Mouse (Mus musculus) G1E-ER4 (cell line): Measurements from ENCODE around the gene Dnal1. TPM values are rescaled to one million over a fixed set of nuclear protein-coding genes. Genes with fewer than 3 reads are reported as not detected.

ENCODE experiments used
- GATA1 ChIP-seq: IDR thresholded peaks from one replicate; pipeline ENCODE4 v1.8.0; 2012; ENCODE audit warnings: low read length, inconsistent platforms
- polyA plus RNA-seq: library from polyadenylated mRNA; stranded (reverse); fragments of >175 nt; gene quantifications from 2 replicates; pipeline ENCODE4 v1.2.3, GENCODE M21; 2012

Dnal1 gene
- polyA plus RNA-seq, 1 experiment, result not detected

- TF ChIP-seq GATA1, result no peak
Observed at GRCm38 (mm10) chr12:84152352-84153190, 38.4 kb downstream of the Dnal1 start.

DNA sequence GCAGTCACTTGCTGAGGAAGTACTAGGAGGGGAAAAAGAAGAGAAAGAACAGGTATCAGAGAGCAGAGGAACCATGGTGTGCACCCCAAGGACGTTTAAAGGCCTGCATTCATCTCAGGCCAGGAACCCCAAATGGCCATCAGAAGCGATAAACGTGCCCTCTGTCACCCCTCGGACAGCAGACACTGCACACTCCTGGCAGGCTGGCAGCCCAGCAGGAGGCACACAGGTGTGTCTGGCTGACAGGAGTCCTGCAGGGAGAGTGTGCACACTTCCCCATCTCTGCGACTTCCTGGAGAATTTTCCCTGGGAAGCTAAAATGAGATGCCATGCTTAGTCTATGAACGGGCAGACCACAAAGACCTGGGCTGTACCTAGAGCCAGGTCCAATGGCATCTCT, 39.2 kb downstream of the Dnal1 start:
- TF ChIP-seq GATA1, result no peak

DNA sequence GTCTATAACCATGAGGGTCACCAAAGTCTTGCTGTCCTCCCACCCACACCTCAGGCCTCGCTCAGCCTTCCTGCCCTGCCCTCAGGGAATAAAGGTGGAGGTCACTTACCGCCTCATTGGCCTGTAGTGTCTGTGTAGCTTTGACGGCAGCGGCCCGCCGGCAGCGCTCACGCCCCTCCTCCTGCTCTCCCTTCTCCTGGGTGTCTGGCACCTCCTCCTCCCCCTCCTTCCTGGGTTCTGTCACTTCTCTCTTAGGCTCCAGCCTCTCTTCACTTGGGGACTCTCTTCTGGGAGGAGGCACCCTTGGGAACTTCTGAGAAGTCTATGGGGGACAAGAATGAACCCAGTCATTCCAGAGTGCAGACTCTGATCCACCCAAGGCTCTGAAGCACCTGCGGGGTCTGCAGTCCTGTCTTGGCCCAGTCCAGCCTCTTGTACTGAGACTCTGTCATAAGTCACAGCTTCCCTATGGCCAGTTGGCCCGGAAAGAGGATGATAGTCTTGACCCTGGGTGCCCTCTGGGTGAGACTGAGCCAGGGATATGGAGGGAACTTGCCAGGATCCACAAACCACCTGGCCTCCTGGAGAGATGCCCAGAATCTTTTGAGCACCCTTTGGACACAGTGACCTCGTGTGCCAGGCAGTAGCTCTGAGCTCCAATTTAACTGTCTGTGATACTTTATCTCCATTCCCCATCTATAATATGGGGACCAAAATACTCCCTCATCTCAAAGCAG, 40.8 kb downstream of the Dnal1 start:
- no peak for TF ChIP-seq GATA1

GRCm38 (mm10) chr12:84155523-84155871, 41.3 kb downstream of the Dnal1 start:
- no peak for TF ChIP-seq GATA1

- no peak for TF ChIP-seq GATA1
Observed at GRCm38 (mm10) chr12:84156210-84156609, 42.0 kb downstream of the Dnal1 start.

GRCm38 (mm10) chr12:84158156-84158555, 44.0 kb downstream of the Dnal1 start:
- no peak for TF ChIP-seq GATA1

DNA sequence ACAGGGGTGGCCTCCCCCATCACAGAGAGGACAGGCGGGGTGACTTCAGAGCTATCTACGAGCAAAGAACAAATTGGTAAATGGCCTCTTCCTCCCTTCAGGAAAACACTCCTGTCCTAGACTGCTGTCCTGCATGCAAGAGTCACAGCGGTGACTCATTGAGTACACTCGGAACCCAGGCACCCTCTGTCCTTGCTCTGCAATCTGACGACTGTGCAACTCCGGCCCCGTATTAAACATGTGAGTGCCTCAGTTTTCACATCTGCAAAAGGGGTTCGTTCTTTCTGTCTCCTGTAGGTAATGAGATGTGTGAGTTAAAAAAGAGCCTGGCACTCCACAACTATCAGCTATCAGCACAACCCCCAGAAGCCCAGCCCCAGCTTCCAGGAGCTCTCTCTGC, 46.3 kb downstream of the Dnal1 start:
- no peak for TF ChIP-seq GATA1

- no peak for TF ChIP-seq GATA1
Observed at GRCm38 (mm10) chr12:84161116-84161515, 47.0 kb downstream of the Dnal1 start.

DNA sequence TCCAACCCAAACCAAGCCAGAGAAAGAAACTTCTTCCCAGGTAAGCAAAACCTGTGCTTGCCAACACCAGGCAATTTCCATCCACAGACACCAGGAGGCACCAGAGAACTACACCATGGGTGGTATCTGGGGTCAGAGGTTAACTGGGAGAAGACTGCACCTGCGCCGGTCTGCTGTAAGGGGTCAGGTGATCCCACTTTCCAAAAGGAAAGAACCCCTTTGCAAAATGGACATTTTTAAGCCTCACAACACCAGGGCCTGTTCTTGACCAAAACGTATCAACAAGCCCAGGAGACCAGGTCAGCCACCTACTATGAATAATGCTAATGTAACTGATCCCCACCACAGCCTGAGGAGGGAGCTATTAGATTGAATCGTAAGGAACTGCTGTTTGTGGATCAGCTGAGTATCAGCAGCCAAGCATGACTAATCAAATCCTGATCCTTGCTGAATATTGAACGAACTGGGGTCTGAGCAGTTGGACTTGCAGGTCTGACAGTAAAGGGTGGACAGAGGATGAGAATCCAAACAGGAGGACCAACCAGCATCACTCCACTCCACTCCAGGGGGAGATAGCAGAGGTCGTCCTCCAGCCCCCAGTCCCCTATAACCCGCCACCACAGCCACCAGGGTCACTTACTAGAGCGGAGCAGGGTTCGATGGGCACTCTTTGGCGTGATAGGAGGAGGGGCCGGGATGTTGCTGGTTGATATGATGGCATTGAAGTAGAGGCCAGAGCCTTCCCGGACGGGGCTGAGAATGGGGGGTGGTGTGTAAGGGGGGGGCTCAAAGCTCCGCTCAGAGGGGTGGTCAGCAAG, 47.7 kb downstream of the Dnal1 start:
- TF ChIP-seq GATA1, result no peak

GRCm38 (mm10) chr12:84163133-84163532, 49.0 kb downstream of the Dnal1 start:
- no peak for TF ChIP-seq GATA1

DNA sequence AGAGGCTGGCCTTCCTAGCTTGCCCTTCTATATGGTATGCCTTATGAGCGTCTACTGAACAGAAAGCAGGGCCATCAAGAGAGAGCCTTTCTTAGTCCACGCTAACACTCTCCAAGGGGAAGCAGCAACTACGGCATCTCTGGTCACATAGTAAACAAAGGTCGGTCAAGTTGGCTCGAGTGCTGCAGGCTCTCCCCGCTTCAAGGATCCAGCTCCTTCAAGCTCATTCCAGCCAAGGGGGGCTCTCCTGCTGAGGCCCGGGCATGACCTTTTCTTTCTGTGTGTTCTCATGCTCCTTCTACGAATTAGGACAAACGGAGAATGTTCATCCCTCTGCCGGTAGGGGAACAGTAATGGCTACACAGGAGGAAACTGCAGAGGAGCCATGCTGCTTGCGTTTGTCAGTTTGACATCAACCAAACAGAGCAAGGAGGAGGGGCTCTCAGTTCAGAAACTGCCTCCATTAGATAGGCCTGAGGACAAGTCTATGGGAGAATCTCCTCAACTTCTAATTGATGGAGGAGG, 49.5 kb downstream of the Dnal1 start:
- no peak for TF ChIP-seq GATA1

GRCm38 (mm10) chr12:84165631-84166373, 51.6 kb downstream of the Dnal1 start:
- no peak for TF ChIP-seq GATA1

- TF ChIP-seq GATA1, result no peak
Observed at GRCm38 (mm10) chr12:84170610-84171009, 56.4 kb downstream of the Dnal1 start.

- no peak for TF ChIP-seq GATA1
Observed at GRCm38 (mm10) chr12:84172216-84172615, 58.0 kb downstream of the Dnal1 start.

DNA sequence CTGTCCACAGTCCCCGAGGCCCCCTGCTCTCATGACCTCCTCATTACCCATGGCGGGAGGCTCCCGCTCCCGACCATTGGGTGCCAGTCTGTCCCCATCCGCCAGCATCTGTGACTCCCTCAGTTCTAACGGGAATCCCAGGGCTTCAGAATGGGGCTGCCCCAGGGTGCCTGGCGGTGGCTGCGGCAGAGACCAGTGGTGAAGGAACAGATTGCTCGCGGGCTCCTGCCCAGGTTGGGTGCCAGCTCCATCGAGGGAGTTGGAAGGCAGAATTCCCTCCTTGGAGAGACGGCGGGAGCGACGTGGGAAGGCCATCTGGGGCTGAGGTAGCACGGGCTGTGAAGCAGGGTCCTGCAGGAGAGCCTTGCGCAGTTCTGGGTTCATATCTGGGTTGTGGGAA, 58.7 kb downstream of the Dnal1 start:
- TF ChIP-seq GATA1, result no peak

- TF ChIP-seq GATA1, result no peak
Observed at GRCm38 (mm10) chr12:84173309-84173915, 59.2 kb downstream of the Dnal1 start.
